Mouse (Mus musculus) granulocyte monocyte progenitor cell, adult 5-6 weeks (primary cell): ENCODE data around the gene Slc16a13. TPM values are rescaled to one million over a fixed set of nuclear protein-coding genes. Genes with fewer than 3 reads are reported as not detected.
A peak's percentile ranks its signal among the peaks of the same experiment; 100 is the strongest.

Experiments used
- ATAC-seq: replicated peaks from 2 replicates; pipeline ENCODE4 v1.8.0; 2016; ENCODE audit warnings: mild to moderate bottlenecking, moderate TSS enrichment, inconsistent platforms; ENCODE audit not compliant: poor library complexity, severe bottlenecking
- total RNA-seq, 2 experiments: library from RNA; stranded (forward) in 1 of 2; stranded (reverse) in 1 of 2; fragments of 200-712, 200-1000 nt in 1 of 2; fragments of >200 nt in 1 of 2; fragmentation: Nextera tagmentation in 1 of 2; gene quantifications; 2 replicates each; pipeline ENCODE4 v1.2.3; 2014 to 2017

Slc16a13 gene
- total RNA-seq, 2 experiments from 2014 or later, result 7.1 to 9.8 TPM

DNA sequence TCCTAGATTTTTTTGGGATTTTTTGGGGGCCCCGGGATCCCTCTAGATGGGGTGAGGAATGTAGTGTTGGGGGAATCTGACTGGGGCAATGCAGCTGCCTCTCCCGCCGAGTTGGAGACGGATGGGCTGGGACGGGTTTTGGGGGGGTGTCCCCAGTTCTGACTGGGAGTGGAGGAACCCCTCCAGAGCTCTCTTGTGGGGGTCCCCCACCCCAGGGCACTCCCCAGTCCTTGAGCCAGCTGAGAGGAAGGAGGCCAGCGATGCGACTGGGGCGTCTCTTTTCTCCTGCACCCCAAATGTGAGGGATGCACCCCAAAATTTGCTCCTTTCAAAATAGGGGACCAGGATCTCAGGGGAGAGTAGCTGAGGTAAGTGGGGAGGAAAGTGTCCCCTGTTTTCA lies 12.2 kb upstream of the Slc16a13 start:
- no peak for ATAC-seq

DNA sequence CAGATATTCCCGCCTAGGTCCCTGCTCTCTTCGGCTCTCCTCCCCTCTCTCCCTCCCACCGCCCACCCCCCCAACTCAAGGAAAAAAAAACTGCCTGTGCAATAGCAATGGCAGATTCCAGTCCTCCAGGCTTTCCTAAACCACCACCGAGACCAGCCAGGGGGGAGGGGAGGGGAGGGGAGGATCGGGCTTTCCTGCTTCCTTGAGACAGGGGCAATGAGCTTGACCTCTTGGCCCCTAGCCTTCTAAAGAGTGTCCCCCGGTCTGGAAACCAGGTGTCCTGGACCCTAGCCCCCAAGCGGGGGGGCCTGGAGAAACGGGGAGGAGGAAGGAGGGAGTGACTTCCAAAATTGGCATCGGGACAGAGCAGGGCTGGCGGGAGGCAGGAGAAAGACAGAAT lies 11.7 kb upstream of the Slc16a13 start:
- no peak for ATAC-seq

- peak; percentile 90 for ATAC-seq
These were observed 9.4 kb upstream of the Slc16a13 start for GRCm38 (mm10) chr11:70230239-70230727.

DNA sequence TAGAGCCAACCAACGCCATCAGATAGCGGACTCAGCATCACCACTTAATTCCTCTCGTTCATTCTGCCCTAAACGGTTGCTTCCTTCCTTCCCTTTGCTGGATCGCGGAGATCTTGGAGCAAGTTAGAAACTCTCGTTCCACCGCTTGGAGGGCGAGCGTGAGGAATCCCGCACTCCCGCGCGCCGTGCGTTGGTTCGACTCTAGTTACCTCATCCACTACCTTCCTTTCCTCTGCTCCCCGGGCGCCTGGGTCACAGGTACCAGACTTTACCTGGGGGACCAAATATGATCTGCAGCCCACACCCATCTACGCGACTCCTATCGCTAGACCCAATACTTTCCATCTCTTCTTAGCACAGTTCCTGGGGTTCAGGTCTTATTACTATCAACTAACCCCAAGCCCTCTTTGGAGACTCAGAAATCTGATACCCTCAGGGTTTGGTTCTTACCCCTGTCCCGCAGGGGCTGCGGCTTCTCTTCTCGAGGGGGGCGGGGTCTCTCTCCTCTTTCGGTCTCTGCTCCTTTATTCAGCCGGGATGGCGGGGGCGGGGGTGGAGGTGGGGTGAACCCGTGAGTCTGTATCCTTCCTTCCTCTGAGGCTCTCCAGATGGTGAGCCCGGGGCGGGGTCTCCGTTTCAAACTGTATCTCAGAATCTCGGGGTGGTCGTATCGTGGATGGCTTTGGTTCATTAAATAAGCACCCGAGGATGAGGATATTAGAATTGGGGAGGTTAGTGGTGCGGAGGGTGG lies 8.6 kb upstream of the Slc16a13 start, which contains the start of gene Bcl6b:
TSS of gene Bcl6b (minus strand) at position 539 of the 751 bp plus-strand sequence.
- ATAC-seq, result no peak

DNA sequence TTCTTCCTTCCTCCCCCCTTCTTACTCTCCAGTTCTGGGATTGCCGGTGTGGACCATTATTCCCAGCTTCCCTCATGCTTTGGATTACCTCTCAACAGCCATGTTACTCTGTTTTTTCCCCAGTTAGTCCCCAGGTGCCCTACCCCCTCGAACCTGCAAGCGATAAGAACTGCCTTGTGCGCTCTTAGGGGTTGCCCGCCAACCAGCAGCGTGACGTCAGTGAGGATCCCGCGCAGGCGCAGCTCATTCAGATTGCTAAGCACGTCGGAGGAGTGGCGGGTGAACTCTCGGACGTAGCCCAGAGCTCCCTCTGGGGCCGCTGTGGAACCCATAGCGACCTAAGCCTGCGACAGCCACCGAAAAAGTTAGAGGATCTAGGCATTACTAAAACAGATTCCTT lies 8.0 kb upstream of the Slc16a13 start:
- peak; percentile 46 for ATAC-seq

GRCm38 (mm10) chr11:70227661-70228245 lies 6.9 kb upstream of the Slc16a13 start:
- no peak for ATAC-seq

GRCm38 (mm10) chr11:70227126-70227525 lies 6.3 kb upstream of the Slc16a13 start:
- no peak for ATAC-seq

- no peak for ATAC-seq
These were observed 5.7 kb upstream of the Slc16a13 start for GRCm38 (mm10) chr11:70226602-70226890.

- ATAC-seq, result no peak
These were observed 5.1 kb upstream of the Slc16a13 start for GRCm38 (mm10) chr11:70225798-70226601.

DNA sequence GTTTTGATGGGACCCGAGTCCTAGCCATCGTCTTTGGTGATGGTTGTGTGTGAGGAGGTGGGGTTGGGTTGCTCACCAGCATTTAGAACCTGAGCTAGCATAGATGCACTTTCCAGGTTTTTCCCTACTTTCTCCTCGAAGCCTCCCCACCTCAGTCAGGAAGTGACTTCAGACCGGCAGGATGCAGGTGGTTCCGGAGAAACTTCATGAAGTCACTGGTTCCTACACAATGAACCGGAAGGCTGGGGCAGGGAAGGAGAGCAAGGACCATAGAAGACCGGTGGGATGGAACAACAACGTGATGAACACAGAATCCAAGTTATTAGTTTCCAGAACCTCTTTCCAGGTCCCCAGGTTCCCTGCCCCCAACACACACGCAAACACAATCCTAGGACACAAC lies 2.9 kb upstream of the Slc16a13 start:
- no peak; the same call in 1 of the 2 replicates for ATAC-seq

DNA sequence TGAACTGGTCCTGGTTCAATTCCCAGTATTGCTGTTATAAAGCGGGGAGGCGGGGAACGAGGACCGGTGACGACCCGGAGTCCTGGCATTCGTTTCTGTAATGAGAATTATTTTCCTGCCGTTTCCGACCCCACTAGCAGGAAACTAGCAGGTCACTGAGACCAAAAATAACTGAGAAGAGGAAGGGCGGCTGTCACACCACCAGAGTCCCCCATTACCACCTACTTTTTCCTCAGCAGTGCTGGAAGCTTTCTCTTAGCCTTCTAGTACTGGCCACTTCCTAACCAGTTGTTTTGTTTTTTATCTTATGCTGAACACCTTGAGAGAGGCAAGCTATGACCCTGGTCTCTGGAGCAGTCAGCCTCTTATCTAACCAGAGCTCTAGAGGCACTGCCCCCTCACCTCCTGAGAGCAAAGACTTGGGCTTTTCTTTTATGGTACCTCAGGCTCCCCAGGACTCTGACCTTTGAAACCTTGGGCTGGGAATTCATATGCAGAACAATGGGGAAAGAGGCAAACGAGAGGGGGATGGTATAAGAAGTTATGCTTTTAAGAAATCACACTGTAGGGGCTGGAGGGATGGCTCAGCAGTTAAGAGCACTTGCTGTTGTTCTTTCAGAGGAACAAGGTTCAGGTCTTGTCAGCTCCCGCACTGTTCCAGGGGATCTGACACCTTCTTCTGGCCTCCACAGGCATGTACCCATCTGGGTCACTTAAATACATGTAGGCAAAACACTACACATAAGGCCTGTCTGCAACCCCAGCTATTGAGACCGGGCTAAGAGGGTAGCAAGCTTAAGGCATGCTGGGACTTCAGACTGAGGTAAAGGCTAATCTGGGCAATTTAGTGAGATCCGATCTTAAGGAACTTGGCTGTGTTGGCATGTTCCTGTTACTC lies 988 bp upstream of the Slc16a13 start:
- ATAC-seq, result no peak

GRCm38 (mm10) chr11:70220323-70220722 lies 541 bp downstream of the Slc16a13 start:
- no peak for ATAC-seq

GRCm38 (mm10) chr11:70219873-70220272 lies 991 bp downstream of the Slc16a13 start:
- ATAC-seq, result no peak

DNA sequence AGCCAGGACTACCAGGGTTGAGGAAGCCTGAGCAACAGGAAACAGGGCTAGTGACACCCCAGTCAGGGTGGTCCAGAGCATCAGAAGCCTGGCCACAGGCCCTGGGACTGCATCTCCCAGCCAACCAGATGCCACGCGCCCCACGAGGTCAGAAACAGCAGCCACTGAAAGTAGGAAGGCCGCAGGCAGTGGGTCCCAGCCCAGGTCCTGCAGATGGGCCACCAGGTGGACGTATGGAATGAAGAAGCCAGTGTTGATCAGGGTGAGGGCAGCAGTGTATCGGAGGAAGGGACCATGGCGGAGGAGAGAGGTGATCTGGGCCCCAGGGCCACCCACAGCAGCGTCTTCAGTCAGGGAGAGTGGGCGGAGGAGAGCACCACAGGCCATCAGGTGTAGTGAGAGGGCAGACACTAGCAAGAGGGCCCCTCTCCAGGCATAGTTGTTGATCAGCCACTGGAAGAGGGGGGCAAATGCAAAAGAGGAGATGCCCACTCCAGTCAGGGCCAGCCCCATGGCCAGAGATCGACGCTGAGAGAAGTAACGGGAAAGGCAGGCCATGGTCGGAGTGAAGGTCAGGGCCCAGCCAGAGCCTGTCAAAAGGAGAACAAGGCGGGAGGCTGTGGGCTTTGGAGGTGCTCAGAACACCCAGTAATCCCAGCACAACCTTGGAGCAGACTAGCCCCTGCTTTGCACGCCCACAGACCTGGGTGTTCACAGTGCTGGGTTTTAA lies 2.0 kb downstream of the Slc16a13 start:
- ATAC-seq, result no peak

GRCm38 (mm10) chr11:70218039-70218438 lies 2.8 kb downstream of the Slc16a13 start:
- ATAC-seq, result no peak

DNA sequence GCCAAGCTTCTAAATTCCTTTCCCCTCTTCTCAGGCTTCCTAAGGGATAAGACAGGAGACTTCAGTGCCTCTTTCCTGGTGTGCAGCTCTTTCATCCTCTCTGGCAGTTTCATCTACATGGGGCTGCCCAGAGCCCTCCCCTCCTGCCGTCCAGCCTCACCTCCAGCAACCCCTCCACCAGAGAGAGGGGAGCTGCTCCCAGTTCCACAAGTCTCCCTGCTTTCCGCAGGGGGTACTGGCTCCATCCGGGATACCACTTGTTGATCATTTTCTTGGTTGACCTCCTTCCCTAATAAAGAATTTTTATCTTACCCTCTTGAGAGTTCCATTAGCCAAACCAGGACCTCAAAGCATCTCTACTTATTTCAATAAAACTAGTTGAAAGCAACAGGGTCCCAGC lies 4.8 kb downstream of the Slc16a13 start:
- no peak for ATAC-seq

GRCm38 (mm10) chr11:70215301-70215700 lies 5.6 kb downstream of the Slc16a13 start:
- ATAC-seq, result no peak

GRCm38 (mm10) chr11:70214856-70215209 lies 6.0 kb downstream of the Slc16a13 start:
- ATAC-seq, result no peak

- ATAC-seq, result peak; percentile 18; the same call in 1 of the 2 replicates
These were observed 6.5 kb downstream of the Slc16a13 start for GRCm38 (mm10) chr11:70214191-70214855.
